Mouse (Mus musculus) kidney, postnatal 25 days (tissue): Measurements from ENCODE around the gene Cldn15.
A peak's percentile ranks its signal among the peaks of the same experiment; 100 is the strongest.

Experiments
- DNase-seq, 2 experiments: peaks; one replicate each; pipeline ENCODE4 v3.0.0; 2021; ENCODE audit warnings: mixed read lengths in 2 of 2

Gene Cldn15

GRCm38 (mm10) chr5:136986695-136987137 lies 20.3 kb downstream of the Cldn15 start, which contains the start of gene Plod3:
Gene Plod3, plus strand, starts transcription at chr5:136987019.
- DNase-seq = peak; percentile 98 to 99

GRCm38 (mm10) chr5:136987138-136987933 lies 20.9 kb downstream of the Cldn15 start:
- peak; percentile 77 to 90 for DNase-seq

GRCm38 (mm10) chr5:136987934-136988271 lies 21.5 kb downstream of the Cldn15 start, which contains the start of gene Znhit1:
Gene Znhit1, minus strand, starts transcription at chr5:136988021.
- no peak for DNase-seq

DNA sequence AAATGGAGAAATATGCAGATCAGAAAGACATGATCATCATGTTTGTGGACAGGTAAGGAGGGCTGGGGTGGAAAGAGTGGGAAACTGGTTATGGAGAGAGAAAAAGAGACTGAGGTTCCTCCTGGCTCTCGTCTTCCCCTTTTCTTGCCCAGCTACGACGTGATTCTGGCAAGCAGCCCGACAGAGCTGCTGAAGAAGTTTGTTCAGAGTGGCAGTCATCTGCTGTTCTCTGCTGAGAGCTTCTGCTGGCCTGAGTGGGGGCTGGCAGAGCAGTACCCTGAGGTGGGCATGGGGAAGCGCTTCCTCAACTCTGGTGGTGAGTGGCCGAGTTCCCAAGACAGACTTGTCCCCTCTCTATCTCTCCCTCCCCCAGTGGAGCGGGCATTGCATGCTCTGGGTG lies 22.0 kb downstream of the Cldn15 start:
- peak; percentile 40 for DNase-seq

DNA sequence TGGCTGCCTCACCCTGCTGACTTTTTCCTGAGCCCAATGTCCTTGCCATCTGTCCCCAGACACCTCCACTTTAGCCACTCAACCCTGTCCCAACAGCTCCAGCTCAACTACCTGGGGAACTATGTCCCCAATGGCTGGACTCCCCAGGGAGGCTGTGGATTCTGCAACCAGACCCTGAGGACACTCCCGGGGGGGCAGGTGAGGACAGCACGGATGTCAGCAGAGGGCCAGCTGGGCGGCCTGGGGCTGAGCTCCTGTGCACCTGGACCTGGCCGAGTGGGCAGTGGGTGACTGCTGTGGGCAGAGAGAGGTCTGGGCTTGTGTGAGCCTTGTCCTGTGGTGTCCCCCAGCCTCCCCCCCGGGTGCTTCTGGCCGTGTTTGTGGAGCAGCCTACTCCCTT lies 23.4 kb downstream of the Cldn15 start:
- DNase-seq = peak in 1 of 2 experiments; percentile 40

GRCm38 (mm10) chr5:136999449-136999848 lies 33.0 kb downstream of the Cldn15 start:
- DNase-seq = no peak

DNA sequence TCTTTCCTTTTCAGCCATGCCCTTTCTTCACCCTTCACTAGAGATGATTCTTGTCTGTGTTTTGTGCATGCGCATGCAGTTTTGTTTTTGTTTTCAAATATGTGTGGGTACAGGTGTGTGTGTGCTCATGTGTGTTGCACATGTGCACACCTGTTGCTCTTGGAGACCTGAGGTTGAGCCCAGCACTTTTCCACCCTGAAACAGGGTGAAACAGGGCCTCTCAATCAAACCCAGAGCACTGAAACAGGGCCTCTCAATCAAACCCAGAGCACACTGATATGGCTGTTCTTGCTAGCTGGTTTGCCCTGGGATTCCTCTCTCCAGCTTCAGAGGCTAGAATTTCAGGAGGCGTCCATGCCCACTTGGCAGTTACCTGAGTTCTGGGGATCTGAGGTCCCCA lies 34.2 kb downstream of the Cldn15 start:
- DNase-seq = no peak

DNA sequence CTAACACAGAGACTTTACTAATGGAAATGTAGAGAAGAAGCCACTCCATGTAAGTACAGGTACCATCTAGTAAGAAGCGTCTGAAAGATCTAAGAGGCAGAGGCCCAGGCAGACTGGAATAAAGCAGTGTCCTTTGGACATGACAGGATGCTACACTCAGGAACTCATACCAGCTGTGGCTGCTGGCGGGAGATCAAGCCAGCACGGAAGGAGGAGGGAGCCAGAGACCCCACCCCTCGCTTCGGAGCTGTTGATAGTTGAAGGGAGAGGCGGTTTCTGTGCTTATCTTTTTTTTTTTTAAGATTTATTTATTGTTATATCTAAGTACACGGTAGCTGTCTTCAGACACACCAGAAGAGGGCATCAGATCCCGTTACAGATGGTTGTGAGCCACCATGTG lies 40.9 kb downstream of the Cldn15 start:
- no peak for DNase-seq

- peak; percentile 59 to 81 for DNase-seq
Observed at GRCm38 (mm10) chr5:137009988-137010387, 43.6 kb downstream of the Cldn15 start.

DNA sequence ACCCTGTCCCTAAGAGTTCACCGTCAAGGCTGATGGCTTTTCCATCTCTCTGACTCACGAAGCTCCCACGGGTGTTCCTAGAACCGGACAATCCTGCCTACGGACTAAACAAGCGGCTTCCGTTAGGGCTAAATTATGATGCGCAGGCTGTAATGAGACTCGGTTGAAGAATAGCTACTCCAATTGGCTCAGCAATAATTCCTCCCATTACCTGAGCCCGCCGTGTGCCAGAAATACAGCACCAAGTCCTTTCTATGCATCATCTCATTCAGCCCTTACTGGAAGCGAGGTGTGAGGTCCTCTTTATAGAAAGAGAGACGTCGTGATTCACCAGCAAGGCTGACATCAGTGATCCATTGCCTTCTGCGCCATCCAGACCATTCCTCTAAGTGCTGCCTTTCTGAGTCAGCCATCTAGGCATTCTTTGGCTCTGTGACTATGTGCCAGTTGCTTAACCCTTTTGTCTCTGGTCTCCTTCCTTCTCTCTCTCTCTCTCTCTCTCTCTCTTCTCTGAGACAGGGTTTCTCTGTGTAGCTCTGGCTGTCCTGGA lies 46.1 kb downstream of the Cldn15 start:
- DNase-seq = no peak

DNA sequence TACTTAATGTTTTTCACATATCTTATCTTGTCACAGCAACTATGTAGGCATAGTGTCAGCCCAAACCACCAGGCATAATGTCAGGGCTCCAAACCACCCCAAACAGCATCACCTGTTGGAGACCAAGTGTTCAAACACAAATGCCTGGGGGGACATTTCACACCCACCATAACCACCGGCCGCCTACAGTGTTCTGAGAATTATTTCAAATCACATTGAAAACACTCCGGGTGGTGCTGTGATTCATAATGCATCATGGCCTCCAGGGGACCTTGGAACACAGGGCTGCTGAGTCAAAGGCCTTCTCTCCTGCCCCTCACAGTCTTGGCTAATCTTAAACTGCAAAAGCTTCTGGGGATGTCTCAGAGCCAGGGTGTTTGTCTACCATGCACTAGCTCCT lies 49.5 kb downstream of the Cldn15 start:
- no peak for DNase-seq

DNA sequence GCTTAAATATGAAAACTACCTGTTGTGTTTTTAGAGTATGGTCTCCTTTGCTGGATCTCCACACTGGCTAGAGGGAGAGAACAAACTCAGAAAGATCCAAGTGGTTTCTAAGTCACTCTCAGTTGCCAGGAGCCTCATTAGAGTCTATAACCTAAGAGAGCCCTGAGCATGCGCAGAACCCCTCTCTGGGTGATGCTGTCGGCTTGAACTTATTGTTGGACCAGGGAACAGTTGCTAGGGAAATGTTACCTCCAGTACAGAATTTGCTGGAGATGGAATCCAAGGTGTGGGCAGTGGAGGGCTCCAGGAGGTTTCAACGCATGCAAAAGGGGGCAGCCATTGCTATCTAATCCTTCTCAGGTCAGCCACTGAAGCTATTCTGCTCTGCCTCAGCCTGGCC lies 57.9 kb downstream of the Cldn15 start:
- DNase-seq = no peak

DNA sequence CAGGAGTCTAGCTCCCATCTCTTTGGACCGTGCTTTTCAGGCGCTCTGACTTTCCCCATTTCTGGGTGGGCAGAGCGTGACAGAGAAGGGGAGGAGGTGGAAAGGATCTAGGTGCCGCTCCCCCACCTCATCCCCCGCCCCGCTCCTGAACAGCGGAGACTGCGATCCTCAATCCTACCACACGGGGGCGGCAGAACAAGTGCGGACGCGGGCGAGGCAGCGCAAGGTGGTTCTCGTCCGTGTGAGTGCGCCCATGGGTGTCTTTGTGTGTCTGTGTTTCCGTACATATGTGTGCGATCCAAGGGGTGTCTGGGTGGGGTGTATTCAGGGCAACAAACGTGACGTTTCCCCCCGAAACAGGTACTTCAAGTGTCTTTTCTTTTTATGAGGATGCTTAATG lies 58.7 kb downstream of the Cldn15 start:
- peak; percentile 76 to 86 for DNase-seq
